Mouse (Mus musculus): ENCODE results near the gene Siva1. TPM values are rescaled to one million over a fixed set of nuclear protein-coding genes. Genes with fewer than 3 reads are reported as not detected.
A peak's percentile ranks its signal among the peaks of the same experiment; 100 is the strongest.

Siva1 gene
- total and polyA plus RNA-seq, 3 experiments: 78.1 to 137 (median 135) TPM

DNA sequence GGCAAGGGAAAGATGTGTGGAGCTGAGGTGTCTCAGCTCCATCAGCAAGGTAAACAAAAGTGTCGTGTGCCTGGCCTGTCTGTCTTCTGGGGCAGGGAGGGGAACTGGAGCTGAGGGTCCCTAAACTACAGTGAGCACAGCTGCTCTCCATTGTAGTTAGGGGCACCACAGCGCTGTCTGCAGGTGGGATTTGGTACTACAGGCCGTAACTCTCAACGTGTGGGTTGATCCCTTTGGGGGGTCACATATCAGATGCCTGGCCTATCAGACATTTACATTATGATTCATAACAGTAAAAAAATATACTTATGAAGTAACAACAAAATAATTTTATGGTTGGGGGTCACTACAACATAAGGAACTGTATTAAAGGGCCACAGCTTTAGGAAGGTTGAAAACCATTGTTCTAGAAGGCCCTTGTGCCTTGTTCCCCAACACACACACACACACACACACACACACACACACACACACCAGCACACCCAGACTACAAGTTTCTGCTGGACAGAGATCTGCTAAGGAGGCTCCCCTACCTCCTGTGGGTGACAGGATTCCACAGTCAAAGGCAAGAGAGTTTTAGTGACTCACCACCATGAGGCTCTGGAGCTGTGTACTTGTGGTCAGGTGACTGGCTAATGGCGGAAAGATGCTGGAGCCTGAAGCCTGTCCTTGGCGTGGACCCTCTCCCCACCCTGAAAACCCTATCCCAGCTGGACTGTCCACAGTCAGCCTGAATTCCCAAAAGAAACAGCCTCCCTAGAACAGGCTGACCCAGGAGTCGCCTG is 17.2 kb upstream of the Siva1 start:
- Histone ChIP-seq H3K4me1 (ENCODE audit: control insufficient read depth in 1 of 2, insufficient read depth in 2 of 2) (peaks cover 23 to 81% of the 10 kb centered on the region in 2 experiments), H3K4me3 (replicated peaks in 1 of 3; ENCODE audit: low read depth in 2 of 3, low read length in 2 of 3, poor library complexity in 1 of 3) (no peak overlapping the region), H3K79me2 (replicated peaks; ENCODE audit: control insufficient read depth, extremely low read depth, insufficient read depth, poor library complexity, severe bottlenecking) (no peaks in the 10 kb centered on the region), H3K4me2 (ENCODE audit: insufficient read depth, low read depth, poor library complexity, severe bottlenecking) (no peak overlapping the region), H3K27ac (ENCODE audit: insufficient read depth, low read depth) (no peak overlapping the region), H3K27me3 (replicated peaks) (no peaks in the 10 kb centered on the region), H3K9ac (ENCODE audit: insufficient read depth, low read depth) (no peak overlapping the region), H3K36me3 (replicated peaks in 1 of 2; ENCODE audit: control insufficient read depth in 1 of 2, insufficient read depth in 1 of 2, low read length in 1 of 2) (peaks cover 0 to 16% of the 10 kb centered on the region in 2 experiments), H3K9me3 (replicated peaks; ENCODE audit: low read length) (no peaks in the 10 kb centered on the region)
- peak; percentile 45 for DNase-seq (ENCODE audit: extremely low read depth)
- TF ChIP-seq EP300 (IDR thresholded peaks at IDR 0.05; ENCODE audit: low read length): no peak
- TF ChIP-seq ZNF384 (IDR thresholded peaks at IDR 0.05; ENCODE audit: low read depth, low read length): no peak
- TF ChIP-seq IRF4 (IDR thresholded peaks at IDR 0.05; ENCODE audit: low read depth, low read length): no peak
- TF ChIP-seq KAT2A (IDR thresholded peaks at IDR 0.05; ENCODE audit: insufficient replicate concordance, low read length): no peak
- TF ChIP-seq GABPA (IDR thresholded peaks at IDR 0.05; ENCODE audit: insufficient replicate concordance, low read depth, low read length): no peak
- no peak for TF ChIP-seq TCF12 (IDR thresholded peaks at IDR 0.05; ENCODE audit: low read depth, low read length)
- no peak for TF ChIP-seq NRF1 (IDR thresholded peaks at IDR 0.05; ENCODE audit: low read depth, low read length)
- no peak for TF ChIP-seq ETS1 (conservative IDR thresholded peaks at IDR 0.05; ENCODE audit: low read depth, low read length)
- TF ChIP-seq RAD21 (IDR thresholded peaks at IDR 0.05; ENCODE audit: low read depth, low read length): peak; percentile 23
- no peak for TF ChIP-seq UBTF (IDR thresholded peaks at IDR 0.05; ENCODE audit: low read depth, low read length)
- peak; percentile 42 for TF ChIP-seq SMC3 (IDR thresholded peaks at IDR 0.05; ENCODE audit: low read depth, low read length)
- no peak for TF ChIP-seq ELF1 (IDR thresholded peaks at IDR 0.05; ENCODE audit: low read depth, low read length)
- TF ChIP-seq JUN (IDR thresholded peaks at IDR 0.05; ENCODE audit: insufficient read depth, low read depth, low read length): no peak
- TF ChIP-seq HCFC1 (IDR thresholded peaks at IDR 0.05; ENCODE audit: low read depth, low read length): no peak
- TF ChIP-seq MXI1 (IDR thresholded peaks at IDR 0.05; ENCODE audit: low read depth, low read length): no peak
- TF ChIP-seq ZKSCAN1 (IDR thresholded peaks at IDR 0.05; ENCODE audit: borderline replicate concordance, low read depth, low read length): no peak
- no peak for TF ChIP-seq CHD2 (IDR thresholded peaks at IDR 0.05; ENCODE audit: low read length)
- no peak for TF ChIP-seq USF2 (conservative IDR thresholded peaks at IDR 0.05; ENCODE audit: low read depth, low read length)
- peak; percentile 61 to 94 for TF ChIP-seq CTCF (conservative IDR thresholded peaks at IDR 0.05 in 1 of 2, IDR thresholded peaks at IDR 0.05 in 1 of 2; ENCODE audit: low read depth in 2 of 2, low read length in 2 of 2)
- TF ChIP-seq TBP (conservative IDR thresholded peaks at IDR 0.05; ENCODE audit: low read depth, low read length): no peak
- TF ChIP-seq NELFE (IDR thresholded peaks at IDR 0.05; ENCODE audit: low read depth, low read length): no peak
- TF ChIP-seq POLR2A (IDR thresholded peaks at IDR 0.05; ENCODE audit: low read depth, low read length): no peak
- no peak for TF ChIP-seq MAZ (IDR thresholded peaks at IDR 0.05; ENCODE audit: low read depth, low read length)
- dilution Hi-C loops (cut with MboI; ENCODE audit: extremely low pct_ligation_motif_present, extremely low pct_unique_long_range_greater_than_20kb, low sequenced_read_pairs) (no loop called here), in situ Hi-C loops (cut with MboI; ENCODE audit: low pct_ligation_motif_present, low pct_unique_long_range_greater_than_20kb, low sequenced_read_pairs) (no loop called here)
